Mouse (Mus musculus) E14TG2a.4 (cell line): ENCODE results near the gene Kank2.
"Not testable (repeated sequence)": the region's sequence is repeated elsewhere in the genome, so short reads cannot be mapped to it uniquely, and the experiment has no call there.

ENCODE experiments used
- H3K27me3 ChIP-seq: 2 replicates; pipeline ENCODE4 v1.6.1; 2014; ENCODE audit warnings: low read length, control low read depth; ENCODE audit not compliant: insufficient read depth
- H3K36me3 ChIP-seq: 2 replicates; pipeline ENCODE4 v1.6.1; 2014; ENCODE audit warnings: low read length, control low read depth; ENCODE audit not compliant: insufficient read depth
- H3K4me1 ChIP-seq: replicated peaks from 2 replicates; pipeline ENCODE4 v1.6.1; 2014; ENCODE audit warnings: low read depth, low read length, control low read depth
- H3K4me3 ChIP-seq: replicated peaks from 2 replicates; pipeline ENCODE4 v1.5.1; 2014; ENCODE audit warnings: mild to moderate bottlenecking, low read length
- H3K9me3 ChIP-seq: 2 replicates; pipeline ENCODE4 v1.6.1; 2014; ENCODE audit warnings: low read length, control low read depth
- CTCF ChIP-seq: conservative IDR thresholded peaks from 2 replicates; pipeline ENCODE4 v1.5.1; 2014; ENCODE audit warnings: low read length
- NANOG ChIP-seq: IDR thresholded peaks from 2 replicates; pipeline ENCODE4 v1.6.1; 2014; ENCODE audit warnings: borderline replicate concordance, low read length, mixed read lengths
- POU5F1 ChIP-seq: IDR thresholded peaks from 2 replicates; pipeline ENCODE4 v1.6.1; 2014; ENCODE audit warnings: low read length, borderline replicate concordance

Gene Kank2

GRCm38 (mm10) chr9:21784517-21785307, 13.8 kb downstream of the Kank2 start:
- peak overlapping the region; percentile 39; the same call in 1 of the 2 replicates for H3K4me3 ChIP-seq
- H3K9me3 ChIP-seq = no peaks in the 10 kb centered on the region
- no peaks in the 10 kb centered on the region for H3K27me3 ChIP-seq
- peaks cover 90% of the 10 kb centered on the region for H3K4me1 ChIP-seq
- TF ChIP-seq CTCF (no peak), POU5F1 (no peak), NANOG (no peak)
- H3K36me3 ChIP-seq = peaks cover 92% of the 10 kb centered on the region

GRCm38 (mm10) chr9:21781657-21782468, 16.7 kb downstream of the Kank2 start:
- TF ChIP-seq NANOG (no peak), CTCF (no peak), POU5F1 (no peak)

GRCm38 (mm10) chr9:21777726-21778125, 20.8 kb downstream of the Kank2 start:
- Histone ChIP-seq H3K4me1 (peaks cover 74% of the 10 kb centered on the region), H3K9me3 (no peaks in the 10 kb centered on the region), H3K4me3 (no peak overlapping the region), H3K27me3 (no peaks in the 10 kb centered on the region), H3K36me3 (peaks cover 92% of the 10 kb centered on the region)
- TF ChIP-seq NANOG (no peak), CTCF (no peak), POU5F1 (no peak)

More at GRCm38 (mm10) chr9:21781657-21782468, 16.7 kb downstream of the Kank2 start:
- no peak overlapping the region for H3K4me3 ChIP-seq
- H3K27me3 ChIP-seq = no peaks in the 10 kb centered on the region
- peaks cover 93% of the 10 kb centered on the region for H3K36me3 ChIP-seq
- no peaks in the 10 kb centered on the region for H3K9me3 ChIP-seq
- peaks cover 73% of the 10 kb centered on the region for H3K4me1 ChIP-seq

- peak overlapping the region; percentile 65 for H3K4me3 ChIP-seq
- no peak for TF ChIP-seq POU5F1
- TF ChIP-seq CTCF = no peak
- no peaks in the 10 kb centered on the region for H3K27me3 ChIP-seq
- peaks cover 76% of the 10 kb centered on the region for H3K4me1 ChIP-seq
- H3K9me3 ChIP-seq = no peaks in the 10 kb centered on the region
- H3K36me3 ChIP-seq = peaks cover 92% of the 10 kb centered on the region
These were observed 24.2 kb downstream of the Kank2 start for GRCm38 (mm10) chr9:21774353-21774752.

GRCm38 (mm10) chr9:21773396-21773795, 25.1 kb downstream of the Kank2 start:
- Histone ChIP-seq H3K4me1 (peaks cover 78% of the 10 kb centered on the region), H3K36me3 (peaks cover 90% of the 10 kb centered on the region), H3K4me3 (peak overlapping the region; percentile 65; the same call in 1 of the 2 replicates)
- not testable (repeated sequence) for H3K9me3 ChIP-seq, H3K27me3 ChIP-seq

GRCm38 (mm10) chr9:21769558-21770183, 28.9 kb downstream of the Kank2 start:
- TF ChIP-seq CTCF (no peak), POU5F1 (no peak), NANOG (no peak)
- H3K27me3 ChIP-seq = no peaks in the 10 kb centered on the region
- peak overlapping the region; percentile 75 for H3K4me3 ChIP-seq
- H3K36me3 ChIP-seq = peaks cover 78% of the 10 kb centered on the region
- H3K9me3 ChIP-seq = no peaks in the 10 kb centered on the region
- H3K4me1 ChIP-seq = peaks cover 88% of the 10 kb centered on the region

GRCm38 (mm10) chr9:21768511-21769411, 29.8 kb downstream of the Kank2 start:
- TF ChIP-seq NANOG (peak; percentile 92), CTCF (no peak)
- H3K36me3 ChIP-seq = peaks cover 69% of the 10 kb centered on the region
- H3K4me3 ChIP-seq = peak overlapping the region; percentile 75
- H3K27me3 ChIP-seq = no peaks in the 10 kb centered on the region
- H3K4me1 ChIP-seq = peaks cover 88% of the 10 kb centered on the region
- no peaks in the 10 kb centered on the region for H3K9me3 ChIP-seq
